Mouse (Mus musculus): ENCODE results near the gene Cyfip2. TPM values are rescaled to one million over a fixed set of nuclear protein-coding genes. Genes with fewer than 3 reads are reported as not detected.

Gene Cyfip2
- polyA plus RNA-seq, 1 experiment = 31.2 TPM

DNA sequence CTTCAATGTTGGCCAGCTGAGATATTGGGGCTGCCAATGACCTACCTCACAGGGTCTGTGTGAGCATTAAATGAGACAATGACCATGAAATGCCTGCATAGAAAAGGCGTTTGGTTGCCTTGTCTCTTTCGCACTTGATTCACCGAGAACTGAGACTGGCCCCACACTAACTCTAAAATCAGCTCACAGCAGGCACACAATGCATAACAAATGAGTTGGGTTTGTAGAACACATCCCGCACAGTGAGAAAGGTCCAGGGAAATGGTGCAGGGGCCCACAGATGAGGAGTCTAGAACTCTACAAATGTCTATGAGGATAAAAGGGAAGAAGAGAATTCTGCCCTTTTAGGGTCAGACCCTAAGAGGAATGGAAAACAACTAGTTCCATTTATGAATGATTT, 23.6 kb downstream of the Cyfip2 start:
- no peaks in the 10 kb centered on the region for H3K36me3 ChIP-seq (ENCODE audit: control insufficient read depth, insufficient read depth, low read length, poor library complexity, severe bottlenecking)
- TF ChIP-seq CTCF (IDR thresholded peaks at IDR 0.05; ENCODE audit: low read depth, low read length) (no peak), POLR2A (IDR thresholded peaks at IDR 0.05; ENCODE audit: insufficient read depth, low read length) (no peak), EP300 (IDR thresholded peaks at IDR 0.05; ENCODE audit: insufficient read depth, low read depth, low read length) (no peak)
- H3K27ac ChIP-seq (ENCODE audit: insufficient read depth, low read length) = no peak overlapping the region
- H3K9me3 ChIP-seq (replicated peaks; ENCODE audit: control insufficient read depth, insufficient read depth, low read length, poor library complexity, severe bottlenecking) = no peaks in the 10 kb centered on the region
- H3K4me1 ChIP-seq (ENCODE audit: control insufficient read depth, insufficient read depth, low read length) = no peaks in the 10 kb centered on the region
- H3K27me3 ChIP-seq (ENCODE audit: control insufficient read depth, insufficient read depth, low read length, poor library complexity, severe bottlenecking) = no peaks in the 10 kb centered on the region
- H3K4me3 ChIP-seq (ENCODE audit: low read depth, low read length) = no peak overlapping the region
- no peak overlapping the region for H3K9ac ChIP-seq (ENCODE audit: low read depth, poor library complexity, severe bottlenecking)

DNA sequence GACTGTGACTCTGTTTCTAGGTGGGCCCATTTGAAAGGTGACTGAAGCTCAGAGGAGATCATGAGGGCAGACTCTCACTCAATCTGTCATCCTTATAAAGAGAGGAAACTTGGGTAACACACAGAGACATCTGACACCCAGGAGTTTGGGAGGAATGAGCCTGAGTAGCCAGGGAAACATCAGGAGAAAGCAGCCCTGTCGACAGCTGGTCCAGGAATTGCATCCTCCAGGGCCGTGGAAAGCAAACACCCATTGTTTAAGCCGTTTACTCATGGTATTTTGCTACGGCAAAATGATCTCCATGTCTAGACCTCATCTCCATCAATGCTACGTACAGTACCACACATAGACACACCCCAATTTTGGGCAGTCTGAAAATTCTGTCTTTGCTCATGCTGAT, 24.6 kb downstream of the Cyfip2 start:
- no peak overlapping the region for H3K4me3 ChIP-seq (ENCODE audit: low read depth, low read length)
- H3K27me3 ChIP-seq (ENCODE audit: control insufficient read depth, insufficient read depth, low read length, poor library complexity, severe bottlenecking) = no peaks in the 10 kb centered on the region
- no peaks in the 10 kb centered on the region for H3K4me1 ChIP-seq (ENCODE audit: control insufficient read depth, insufficient read depth, low read length)
- no peaks in the 10 kb centered on the region for H3K36me3 ChIP-seq (ENCODE audit: control insufficient read depth, insufficient read depth, low read length, poor library complexity, severe bottlenecking)
- H3K27ac ChIP-seq (ENCODE audit: insufficient read depth, low read length) = no peak overlapping the region
- no peak overlapping the region for H3K9ac ChIP-seq (ENCODE audit: low read depth, poor library complexity, severe bottlenecking)
- TF ChIP-seq CTCF (IDR thresholded peaks at IDR 0.05; ENCODE audit: low read depth, low read length) = no peak
- no peak for TF ChIP-seq EP300 (IDR thresholded peaks at IDR 0.05; ENCODE audit: insufficient read depth, low read depth, low read length)
- no peak for TF ChIP-seq POLR2A (IDR thresholded peaks at IDR 0.05; ENCODE audit: insufficient read depth, low read length)
- H3K9me3 ChIP-seq (replicated peaks; ENCODE audit: control insufficient read depth, insufficient read depth, low read length, poor library complexity, severe bottlenecking) = no peaks in the 10 kb centered on the region

DNA sequence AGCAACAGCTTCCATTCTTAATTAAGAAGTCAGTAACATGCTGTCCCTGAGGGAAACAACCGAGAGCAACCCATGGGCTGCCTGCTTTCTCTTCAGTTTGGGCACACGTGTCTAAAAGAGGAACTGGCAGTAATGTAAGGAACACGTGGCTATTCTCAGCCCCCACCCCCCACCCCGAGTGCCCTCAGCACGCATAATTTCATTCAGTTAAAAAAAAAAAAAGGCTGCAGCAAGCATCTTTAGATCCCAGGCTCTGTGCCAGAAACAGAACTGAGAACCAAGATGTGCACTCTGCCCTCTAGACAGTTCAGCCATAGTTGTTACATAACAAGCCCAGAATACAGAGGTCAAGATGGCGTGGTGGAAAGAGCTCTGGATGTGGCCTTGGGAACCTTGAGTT, 25.9 kb downstream of the Cyfip2 start:
- Histone ChIP-seq H3K36me3 (ENCODE audit: control insufficient read depth, insufficient read depth, low read length, poor library complexity, severe bottlenecking) (no peaks in the 10 kb centered on the region; the same call in 1 of the 2 replicates), H3K4me3 (ENCODE audit: low read depth, low read length) (no peak overlapping the region)
- TF ChIP-seq CTCF (IDR thresholded peaks at IDR 0.05; ENCODE audit: low read depth, low read length) (no peak), POLR2A (IDR thresholded peaks at IDR 0.05; ENCODE audit: insufficient read depth, low read length) (no peak), EP300 (IDR thresholded peaks at IDR 0.05; ENCODE audit: insufficient read depth, low read depth, low read length) (no peak)

DNA sequence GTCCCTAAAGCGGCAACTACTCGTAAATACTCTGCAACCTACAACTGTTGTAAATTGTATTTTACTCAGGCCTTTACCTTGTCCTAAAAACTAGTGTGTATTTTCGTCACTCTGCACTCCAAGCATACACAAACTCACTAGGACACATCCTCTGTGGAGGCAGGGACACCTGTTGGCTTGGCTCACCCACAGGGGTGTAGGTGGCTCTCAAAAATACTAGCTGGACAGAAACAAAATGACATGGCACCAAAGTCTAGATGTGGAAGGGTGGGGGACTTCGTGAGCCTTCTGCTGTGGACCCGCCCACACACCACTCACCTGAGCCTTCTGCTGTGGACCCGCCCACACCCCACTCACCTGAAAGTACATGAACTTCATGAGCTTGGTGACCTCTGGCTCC, 28.9 kb downstream of the Cyfip2 start:
- Histone ChIP-seq H3K36me3 (ENCODE audit: control insufficient read depth, insufficient read depth, low read length, poor library complexity, severe bottlenecking) (no peaks in the 10 kb centered on the region; the same call in 1 of the 2 replicates), H3K9me3 (replicated peaks; ENCODE audit: control insufficient read depth, insufficient read depth, low read length, poor library complexity, severe bottlenecking) (no peaks in the 10 kb centered on the region), H3K4me1 (ENCODE audit: control insufficient read depth, insufficient read depth, low read length) (no peaks in the 10 kb centered on the region), H3K9ac (ENCODE audit: low read depth, poor library complexity, severe bottlenecking) (no peak overlapping the region), H3K4me3 (ENCODE audit: low read depth, low read length) (no peak overlapping the region), H3K27me3 (ENCODE audit: control insufficient read depth, insufficient read depth, low read length, poor library complexity, severe bottlenecking) (no peaks in the 10 kb centered on the region), H3K27ac (ENCODE audit: insufficient read depth, low read length) (no peak overlapping the region)
- no peak for TF ChIP-seq CTCF (IDR thresholded peaks at IDR 0.05; ENCODE audit: low read depth, low read length)
- no peak for TF ChIP-seq EP300 (IDR thresholded peaks at IDR 0.05; ENCODE audit: insufficient read depth, low read depth, low read length)
- TF ChIP-seq POLR2A (IDR thresholded peaks at IDR 0.05; ENCODE audit: insufficient read depth, low read length) = no peak

More for the DNA sequence above, 25.9 kb downstream of the Cyfip2 start:
- Histone ChIP-seq H3K9me3 (replicated peaks; ENCODE audit: control insufficient read depth, insufficient read depth, low read length, poor library complexity, severe bottlenecking) (no peaks in the 10 kb centered on the region), H3K27ac (ENCODE audit: insufficient read depth, low read length) (no peak overlapping the region), H3K27me3 (ENCODE audit: control insufficient read depth, insufficient read depth, low read length, poor library complexity, severe bottlenecking) (no peaks in the 10 kb centered on the region), H3K4me1 (ENCODE audit: control insufficient read depth, insufficient read depth, low read length) (no peaks in the 10 kb centered on the region), H3K9ac (ENCODE audit: low read depth, poor library complexity, severe bottlenecking) (no peak overlapping the region)

DNA sequence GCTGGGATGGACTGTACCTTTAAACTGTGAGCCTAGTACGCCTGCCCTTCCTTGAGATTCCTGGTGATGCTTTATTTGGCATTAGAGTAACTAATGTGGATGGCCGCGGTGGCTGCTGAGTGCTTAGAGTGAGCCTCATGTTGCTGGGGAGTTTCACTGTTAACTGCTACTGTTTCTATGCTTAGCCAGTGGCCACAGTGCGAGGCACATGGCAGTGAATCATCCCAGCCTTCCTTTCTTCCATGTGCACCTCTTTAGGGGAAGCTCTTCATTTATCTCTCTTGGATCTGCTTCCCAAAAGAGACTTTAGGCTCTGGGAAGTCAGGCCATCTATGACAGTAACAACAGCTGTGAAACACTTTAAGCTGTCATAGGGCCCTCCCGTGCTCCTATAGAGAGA, 30.0 kb downstream of the Cyfip2 start:
- H3K36me3 ChIP-seq (ENCODE audit: control insufficient read depth, insufficient read depth, low read length, poor library complexity, severe bottlenecking) = no peaks in the 10 kb centered on the region; the same call in 1 of the 2 replicates
- H3K9ac ChIP-seq (ENCODE audit: low read depth, poor library complexity, severe bottlenecking) = no peak overlapping the region
- no peak for TF ChIP-seq POLR2A (IDR thresholded peaks at IDR 0.05; ENCODE audit: insufficient read depth, low read length)
- no peak for TF ChIP-seq EP300 (IDR thresholded peaks at IDR 0.05; ENCODE audit: insufficient read depth, low read depth, low read length)
- TF ChIP-seq CTCF (IDR thresholded peaks at IDR 0.05; ENCODE audit: low read depth, low read length) = no peak
- no peaks in the 10 kb centered on the region for H3K4me1 ChIP-seq (ENCODE audit: control insufficient read depth, insufficient read depth, low read length)
- H3K27me3 ChIP-seq (ENCODE audit: control insufficient read depth, insufficient read depth, low read length, poor library complexity, severe bottlenecking) = no peaks in the 10 kb centered on the region
- no peak overlapping the region for H3K27ac ChIP-seq (ENCODE audit: insufficient read depth, low read length)
- H3K4me3 ChIP-seq (ENCODE audit: low read depth, low read length) = no peak overlapping the region
- no peaks in the 10 kb centered on the region for H3K9me3 ChIP-seq (replicated peaks; ENCODE audit: control insufficient read depth, insufficient read depth, low read length, poor library complexity, severe bottlenecking)

DNA sequence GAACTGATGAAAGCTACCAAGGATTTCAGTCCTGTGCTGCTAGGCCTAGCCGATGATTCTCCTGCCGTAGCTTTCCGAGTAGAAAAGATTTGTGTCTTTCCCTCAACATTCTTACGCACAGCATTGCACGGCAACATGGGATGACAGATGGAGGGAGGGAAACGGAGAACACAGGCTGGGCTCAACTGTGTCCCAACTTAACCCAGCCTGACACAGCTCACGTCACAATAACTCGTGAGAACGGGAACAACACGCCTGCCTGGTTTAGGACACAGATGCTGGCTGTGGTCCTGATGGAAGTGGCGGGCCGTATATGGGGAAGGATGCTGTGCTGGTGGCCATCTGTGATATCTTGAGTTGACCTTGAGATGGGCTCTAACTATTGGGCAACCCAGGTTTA, 34.0 kb downstream of the Cyfip2 start:
- H3K4me3 ChIP-seq (ENCODE audit: low read depth, low read length) = no peak overlapping the region
- no peaks in the 10 kb centered on the region; the same call in none of the 2 replicates for H3K36me3 ChIP-seq (ENCODE audit: control insufficient read depth, insufficient read depth, low read length, poor library complexity, severe bottlenecking)
- H3K4me1 ChIP-seq (ENCODE audit: control insufficient read depth, insufficient read depth, low read length) = no peaks in the 10 kb centered on the region
- no peak overlapping the region for H3K9ac ChIP-seq (ENCODE audit: low read depth, poor library complexity, severe bottlenecking)
- H3K9me3 ChIP-seq (replicated peaks; ENCODE audit: control insufficient read depth, insufficient read depth, low read length, poor library complexity, severe bottlenecking) = no peaks in the 10 kb centered on the region
- no peaks in the 10 kb centered on the region for H3K27me3 ChIP-seq (ENCODE audit: control insufficient read depth, insufficient read depth, low read length, poor library complexity, severe bottlenecking)
- TF ChIP-seq POLR2A (IDR thresholded peaks at IDR 0.05; ENCODE audit: insufficient read depth, low read length) (no peak), EP300 (IDR thresholded peaks at IDR 0.05; ENCODE audit: insufficient read depth, low read depth, low read length) (no peak), CTCF (IDR thresholded peaks at IDR 0.05; ENCODE audit: low read depth, low read length) (no peak)
- no peak overlapping the region for H3K27ac ChIP-seq (ENCODE audit: insufficient read depth, low read length)
